Mouse (Mus musculus) neural tube, postnatal 0 days (tissue): ENCODE results near the gene Rdh16. TPM values are rescaled to one million over a fixed set of nuclear protein-coding genes. Genes with fewer than 3 reads are reported as not detected.

Experiments used
- polyA plus RNA-seq: library from polyadenylated mRNA; unstranded; fragments of >200 nt; fragmentation: Nextera tagmentation; extraction: Ambion mirVana; gene quantifications from 2 replicates; pipeline ENCODE4 v1.2.1, GENCODE M21; 2015

The Rdh16 gene
- not detected in 2 replicates for polyA plus RNA-seq

DNA sequence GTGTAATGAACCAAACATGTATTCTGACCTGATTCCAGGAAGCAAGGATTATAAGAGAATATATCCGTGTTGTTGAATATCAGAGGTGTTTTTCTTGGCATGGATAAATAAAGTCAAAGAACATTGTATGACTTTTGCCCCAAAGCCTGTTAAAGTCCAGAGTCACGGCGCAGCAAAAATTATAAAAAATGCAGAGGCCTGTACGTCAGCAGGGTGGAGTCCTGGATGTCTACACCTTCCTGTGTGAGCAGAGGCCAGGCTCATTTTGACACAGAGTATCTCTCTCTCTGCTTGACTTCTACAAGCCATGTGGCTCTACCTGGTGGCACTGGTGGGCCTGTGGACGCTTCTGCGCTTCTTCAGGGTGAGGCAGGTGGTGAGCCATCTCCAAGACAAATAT, at the start of gene Rdh16:
Gene Rdh16 (plus strand): TSS at position 262 of the 400 bp plus-strand sequence.

DNA sequence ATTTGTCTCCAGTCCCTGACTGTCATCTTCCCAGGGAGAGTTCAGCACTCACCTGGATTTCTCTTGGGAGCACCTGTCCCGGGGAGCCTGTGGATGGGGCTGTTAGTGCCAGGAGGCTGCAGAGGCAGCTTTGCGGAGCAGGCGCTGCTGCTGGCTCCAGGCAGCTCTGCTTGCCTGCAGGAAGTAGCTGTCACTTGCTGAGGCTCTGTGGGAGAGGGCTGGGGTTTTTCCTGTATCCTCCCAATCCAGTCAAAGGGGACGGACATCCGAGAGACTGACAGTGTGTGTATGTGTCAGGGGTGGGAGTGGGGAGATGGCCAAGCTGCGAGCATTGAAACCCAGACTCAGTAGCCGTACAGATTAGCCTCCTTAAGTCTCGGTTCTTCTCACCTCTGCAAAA, 49.4 kb upstream of the Rdh16 start, which contains the start of gene Gpr182:
Gene Gpr182 (minus strand): TSS at position 185 of the 400 bp plus-strand sequence.

GRCm38 (mm10) chr10:127759181-127760110, 41.5 kb upstream of the Rdh16 start, which contains the start of the genes Rdh1 and Rdh16f1:
Rdh1 (plus strand) TSS chr10:127759721.
Rdh16f1 (plus strand) TSS chr10:127759787.

DNA sequence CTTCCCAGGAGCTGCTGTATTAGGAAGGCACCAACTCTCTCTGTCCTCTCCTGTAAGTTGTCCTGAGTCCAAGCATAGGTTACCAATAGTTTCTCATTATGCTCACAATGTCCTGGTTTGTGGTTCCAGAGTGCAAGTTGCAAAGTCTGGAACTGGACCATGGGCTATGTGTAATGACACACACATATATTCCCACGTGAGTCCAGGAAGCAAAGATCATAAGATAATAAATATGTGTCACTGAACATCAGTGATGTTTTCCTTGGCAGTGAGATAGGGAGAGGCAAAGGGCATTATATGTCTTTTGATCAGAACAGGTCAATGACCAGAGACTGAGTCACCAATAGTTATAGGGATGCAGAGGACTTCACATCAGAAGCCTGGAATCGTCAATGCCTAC, 24.9 kb upstream of the Rdh16 start, which contains the start of gene Rdh9:
Gene Rdh9 (plus strand): TSS at position 376 of the 400 bp plus-strand sequence.

GRCm38 (mm10) chr10:127849628-127850027, 48.7 kb downstream of the Rdh16 start, which contains the start of gene Rdh19:
Rdh19 (plus strand) TSS chr10:127849928.

DNA sequence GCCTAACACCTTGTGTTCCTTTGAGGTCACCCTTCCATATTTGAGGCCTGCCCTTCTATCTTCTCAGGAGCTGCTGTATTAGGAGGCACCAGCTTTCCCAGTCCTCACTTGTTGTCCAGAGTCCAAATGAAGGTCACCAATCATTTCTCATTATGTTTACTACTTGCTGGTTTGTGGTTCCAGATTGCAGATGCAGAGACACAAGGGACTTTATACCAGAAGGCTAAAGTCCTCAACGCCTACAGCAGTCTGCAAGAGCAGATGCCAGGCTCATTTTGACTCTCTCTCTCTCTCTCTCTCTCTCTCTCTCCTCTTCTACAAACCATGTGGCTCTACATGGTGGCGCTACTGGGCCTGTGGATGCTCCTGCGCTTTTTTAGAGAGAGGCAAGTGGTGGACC, 65.3 kb downstream of the Rdh16 start, which contains the start of gene Rdh16f2:
Gene Rdh16f2 (plus strand): TSS at position 243 of the 400 bp plus-strand sequence.

GRCm38 (mm10) chr10:127888605-127889004, 87.7 kb downstream of the Rdh16 start, which contains the start of gene Rdh7:
Rdh7 (minus strand) TSS chr10:127888817.

Other genes with a start within 250 kb of the Rdh16 start
- gene Lrp1, start 180.0 kb upstream of the Rdh16 start, polyA plus RNA-seq, result 85.8 and 109 TPM in 2 replicates
- 4.7 and 4.8 TPM in 2 replicates for gene Stat6, start 158.2 kb upstream of the Rdh16 start, polyA plus RNA-seq
- gene Nemp1, start 134.3 kb upstream of the Rdh16 start, polyA plus RNA-seq, result 2.5 and 3.2 TPM in 2 replicates
- 2.9 and 3.3 TPM in 2 replicates for gene Nab2, start 132.6 kb upstream of the Rdh16 start, polyA plus RNA-seq
- 0.55 and 1.2 TPM in 2 replicates for gene Myo1a, start 96.0 kb upstream of the Rdh16 start, polyA plus RNA-seq
- 7.0 and 8.1 TPM in 2 replicates for gene Tac2, start 76.7 kb upstream of the Rdh16 start, polyA plus RNA-seq
- 2.1 and 2.7 TPM in 2 replicates for gene Zbtb39, start 61.6 kb upstream of the Rdh16 start, polyA plus RNA-seq
- gene Gpr182, start 49.4 kb upstream of the Rdh16 start, polyA plus RNA-seq, result 1.4 and 2.3 TPM in 2 replicates
- 0.05 TPM in 1 of 2 replicates, not detected in the other for gene Rdh1, start 41.4 kb upstream of the Rdh16 start, polyA plus RNA-seq
- gene Rdh16f1, start 41.4 kb upstream of the Rdh16 start, polyA plus RNA-seq, result not detected in 2 replicates
- gene Rdh9, start 24.8 kb upstream of the Rdh16 start, polyA plus RNA-seq, result 0.41 and 0.49 TPM in 2 replicates
- gene Rdh19, start 48.8 kb downstream of the Rdh16 start, polyA plus RNA-seq, result not detected in 2 replicates
- not detected in 2 replicates for gene Rdh16f2, start 65.3 kb downstream of the Rdh16 start, polyA plus RNA-seq
- not detected in 2 replicates for gene Rdh7, start 87.7 kb downstream of the Rdh16 start, polyA plus RNA-seq
- gene Sdr9c7, start 97.4 kb downstream of the Rdh16 start, polyA plus RNA-seq, result not detected in 2 replicates
- not detected in 2 replicates for gene Hsd17b6, start 206.5 kb downstream of the Rdh16 start, polyA plus RNA-seq
- 24.3 and 26.1 TPM in 2 replicates for gene Prim1, start 214.0 kb downstream of the Rdh16 start, polyA plus RNA-seq
- 431 and 441 TPM in 2 replicates for gene Naca, start 234.4 kb downstream of the Rdh16 start, polyA plus RNA-seq